Mouse (Mus musculus): ENCODE results near the gene Ryk. TPM values are rescaled to one million over a fixed set of nuclear protein-coding genes. Genes with fewer than 3 reads are reported as not detected.

The Ryk gene
- polyA plus RNA-seq, 2 experiments, result 4.9 to 10.8 TPM

DNA sequence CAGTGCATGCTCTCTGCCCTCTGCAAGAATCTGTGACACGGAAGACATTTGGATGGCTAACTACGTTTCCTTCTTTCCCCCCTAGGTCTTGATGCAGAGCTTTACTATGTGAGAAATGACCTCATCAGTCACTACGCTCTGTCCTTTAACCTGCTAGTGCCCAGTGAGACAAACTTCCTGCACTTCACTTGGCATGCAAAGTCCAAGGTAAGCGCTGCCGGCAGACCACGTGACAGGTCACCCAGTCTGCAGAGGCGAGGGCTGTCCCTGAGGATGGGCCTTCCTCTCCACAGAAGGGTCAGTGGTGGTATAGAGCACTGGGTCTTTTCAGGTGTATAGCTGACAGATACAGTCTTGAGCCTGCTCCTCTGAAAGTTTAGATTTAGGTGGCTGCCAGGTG, 27.1 kb downstream of the Ryk start:
- Histone ChIP-seq H3K9me3 (ENCODE audit: control insufficient read depth, low read length) (no peaks in the 10 kb centered on the region), H3K9ac (replicated peaks) (no peak overlapping the region), H3K27me3 (ENCODE audit: control insufficient read depth, insufficient read depth, low read length) (no peaks in the 10 kb centered on the region), H3K4me2 (ENCODE audit: low read depth) (no peak overlapping the region), H3K36me3 (replicated peaks; ENCODE audit: control insufficient read depth, insufficient read depth, low read depth) (no peaks in the 10 kb centered on the region), H3K4me3 (ENCODE audit: insufficient read depth in 1 of 2, low read depth in 2 of 2, low read length in 2 of 2) (no peak overlapping the region), H3K27ac (no peak overlapping the region), H3K4me1 (replicated peaks; ENCODE audit: control insufficient read depth in 2 of 2, insufficient read depth in 2 of 2, low read length in 1 of 2) (peaks cover 0 to 20% of the 10 kb centered on the region in 2 experiments; a peak in 2 of 4 replicates)
- TF ChIP-seq EP300 (IDR thresholded peaks at IDR 0.05; ENCODE audit: low read depth), result no peak
- no peak for TF ChIP-seq CTCF (IDR thresholded peaks at IDR 0.05; ENCODE audit: low read depth)
- ATAC-seq (ENCODE audit: insufficient read depth) (peak; percentile 38; the same call in 1 of the 2 replicates), DNase-seq (ENCODE audit: low read depth in 3 of 3, low spot score in 3 of 3) (no peak)
- WGBS (ENCODE audit: insufficient replicate concordance), result 75% methylated on average over 7 of the region's 7 CpGs

DNA sequence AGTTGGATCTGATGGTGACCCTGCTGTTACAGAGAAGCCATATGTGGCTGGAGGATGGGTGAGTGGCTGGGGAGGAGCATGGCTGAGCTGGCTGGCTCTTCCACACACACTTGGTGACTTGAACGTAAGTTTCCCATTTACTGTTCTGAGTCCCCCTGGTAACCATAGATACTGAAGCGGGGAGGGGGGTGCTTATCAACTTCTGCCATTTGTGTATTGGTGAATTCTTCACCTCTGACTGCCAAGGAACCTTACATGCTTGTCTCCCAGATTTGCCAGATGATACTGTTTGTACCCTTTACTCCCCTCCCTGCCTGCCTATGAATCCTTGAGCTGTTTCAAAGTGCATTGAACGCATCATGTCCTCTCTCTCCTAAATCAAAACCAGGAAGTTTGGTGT, 27.5 kb downstream of the Ryk start:
- Histone ChIP-seq H3K4me1 (replicated peaks; ENCODE audit: control insufficient read depth in 2 of 2, insufficient read depth in 2 of 2, low read length in 1 of 2) (peaks cover 0 to 20% of the 10 kb centered on the region in 2 experiments; a peak in 2 of 4 replicates), H3K9ac (replicated peaks) (no peak overlapping the region), H3K36me3 (replicated peaks; ENCODE audit: control insufficient read depth, insufficient read depth, low read depth) (no peaks in the 10 kb centered on the region), H3K27me3 (ENCODE audit: control insufficient read depth, insufficient read depth, low read length) (no peaks in the 10 kb centered on the region), H3K9me3 (ENCODE audit: control insufficient read depth, low read length) (no peaks in the 10 kb centered on the region), H3K4me2 (ENCODE audit: low read depth) (no peak overlapping the region), H3K27ac (no peak overlapping the region), H3K4me3 (ENCODE audit: insufficient read depth in 1 of 2, low read depth in 2 of 2, low read length in 2 of 2) (no peak overlapping the region)
- no peak for ATAC-seq (ENCODE audit: insufficient read depth)
- WGBS (ENCODE audit: insufficient replicate concordance), result 41% methylated on average over 3 of the region's 3 CpGs
- TF ChIP-seq EP300 (IDR thresholded peaks at IDR 0.05; ENCODE audit: low read depth) (no peak), CTCF (IDR thresholded peaks at IDR 0.05; ENCODE audit: low read depth) (no peak)
- no peak for DNase-seq (ENCODE audit: low read depth in 3 of 3, low spot score in 3 of 3)

- TF ChIP-seq CTCF (IDR thresholded peaks at IDR 0.05; ENCODE audit: low read depth), result no peak
- TF ChIP-seq EP300 (IDR thresholded peaks at IDR 0.05; ENCODE audit: low read depth), result no peak
- no peaks in the 10 kb centered on the region for H3K36me3 ChIP-seq (replicated peaks; ENCODE audit: control insufficient read depth, insufficient read depth, low read depth)
- 77% methylated on average over 14 of the region's 14 CpGs for WGBS (ENCODE audit: insufficient replicate concordance)
- H3K9me3 ChIP-seq (ENCODE audit: control insufficient read depth, low read length), result no peaks in the 10 kb centered on the region
- H3K27me3 ChIP-seq (ENCODE audit: control insufficient read depth, insufficient read depth, low read length), result no peaks in the 10 kb centered on the region
- H3K27ac ChIP-seq, result no peak overlapping the region
- H3K4me3 ChIP-seq (ENCODE audit: insufficient read depth in 1 of 2, low read depth in 2 of 2, low read length in 2 of 2), result no peak overlapping the region
- H3K4me2 ChIP-seq (ENCODE audit: low read depth), result no peak overlapping the region
- H3K4me1 ChIP-seq (replicated peaks; ENCODE audit: control insufficient read depth in 2 of 2, insufficient read depth in 2 of 2, low read length in 1 of 2), result peaks cover 0 to 19% of the 10 kb centered on the region in 2 experiments; a peak in 2 of 4 replicates
- H3K9ac ChIP-seq (replicated peaks), result no peak overlapping the region
- no peak for ATAC-seq (ENCODE audit: insufficient read depth)
- DNase-seq (ENCODE audit: low read depth in 3 of 3, low spot score in 3 of 3), result no peak
Measured at GRCm38 (mm10) chr9:102863876-102864545, 29.3 kb downstream of the Ryk start.

- H3K27ac ChIP-seq, result no peak overlapping the region
- WGBS (ENCODE audit: insufficient replicate concordance), result 36% methylated on average over 8 of the region's 8 CpGs
- H3K9me3 ChIP-seq (ENCODE audit: control insufficient read depth, low read length), result no peaks in the 10 kb centered on the region
- no peak overlapping the region for H3K4me3 ChIP-seq (ENCODE audit: insufficient read depth in 1 of 2, low read depth in 2 of 2, low read length in 2 of 2)
- peaks cover 0 to 12% of the 10 kb centered on the region in 2 experiments; a peak in 2 of 4 replicates for H3K4me1 ChIP-seq (replicated peaks; ENCODE audit: control insufficient read depth in 2 of 2, insufficient read depth in 2 of 2, low read length in 1 of 2)
- H3K4me2 ChIP-seq (ENCODE audit: low read depth), result no peak overlapping the region
- DNase-seq (ENCODE audit: low read depth in 3 of 3, low spot score in 3 of 3), result no peak
- no peak for TF ChIP-seq CTCF (IDR thresholded peaks at IDR 0.05; ENCODE audit: low read depth)
- TF ChIP-seq EP300 (IDR thresholded peaks at IDR 0.05; ENCODE audit: low read depth), result no peak
- no peaks in the 10 kb centered on the region for H3K27me3 ChIP-seq (ENCODE audit: control insufficient read depth, insufficient read depth, low read length)
- H3K36me3 ChIP-seq (replicated peaks; ENCODE audit: control insufficient read depth, insufficient read depth, low read depth), result no peaks in the 10 kb centered on the region
- ATAC-seq (ENCODE audit: insufficient read depth), result no peak
- H3K9ac ChIP-seq (replicated peaks), result no peak overlapping the region
Measured at GRCm38 (mm10) chr9:102864931-102865330, 30.2 kb downstream of the Ryk start.

GRCm38 (mm10) chr9:102865946-102866737, 31.4 kb downstream of the Ryk start:
- TF ChIP-seq CTCF (IDR thresholded peaks at IDR 0.05; ENCODE audit: low read depth) (no peak), EP300 (IDR thresholded peaks at IDR 0.05; ENCODE audit: low read depth) (no peak)
- no peak for DNase-seq (ENCODE audit: low read depth in 3 of 3, low spot score in 3 of 3)
- Histone ChIP-seq H3K9ac (replicated peaks) (no peak overlapping the region), H3K27me3 (ENCODE audit: control insufficient read depth, insufficient read depth, low read length) (no peaks in the 10 kb centered on the region), H3K4me3 (ENCODE audit: insufficient read depth in 1 of 2, low read depth in 2 of 2, low read length in 2 of 2) (no peak overlapping the region), H3K9me3 (ENCODE audit: control insufficient read depth, low read length) (no peaks in the 10 kb centered on the region), H3K4me1 (replicated peaks; ENCODE audit: control insufficient read depth in 2 of 2, insufficient read depth in 2 of 2, low read length in 1 of 2) (peaks cover 0 to 5% of the 10 kb centered on the region in 2 experiments; a peak in 2 of 4 replicates), H3K36me3 (replicated peaks; ENCODE audit: control insufficient read depth, insufficient read depth, low read depth) (no peaks in the 10 kb centered on the region), H3K27ac (no peak overlapping the region), H3K4me2 (ENCODE audit: low read depth) (no peak overlapping the region)
- 51% methylated on average over 12 of the region's 12 CpGs for WGBS (ENCODE audit: insufficient replicate concordance)
- ATAC-seq (ENCODE audit: insufficient read depth), result no peak

Data from liver, embryonic 14.5 days (tissue).